Mouse (Mus musculus): ENCODE measurements around the gene Rpp25l.
A peak's percentile ranks its signal among the peaks of the same experiment; 100 is the strongest.
"Not testable (repeated sequence)": the region's sequence is repeated elsewhere in the genome, so short reads cannot be mapped to it uniquely, and the experiment has no call there.

Rpp25l gene

GRCm38 (mm10) chr4:41696930-41697841, 16.1 kb downstream of the Rpp25l start, which contains the start of gene Cntfr:
TSS of gene Cntfr (minus strand) at chr4:41697089.
- DNase-seq (ENCODE audit: inconsistent ontology term) = peak; percentile 65

GRCm38 (mm10) chr4:41696452-41696851, 16.9 kb downstream of the Rpp25l start:
- DNase-seq (ENCODE audit: inconsistent ontology term) = not testable (repeated sequence)

GRCm38 (mm10) chr4:41695800-41696199, 17.5 kb downstream of the Rpp25l start:
- not testable (repeated sequence) for DNase-seq (ENCODE audit: inconsistent ontology term)

GRCm38 (mm10) chr4:41693511-41693910, 19.8 kb downstream of the Rpp25l start:
- not testable (repeated sequence) for DNase-seq (ENCODE audit: inconsistent ontology term)

- not testable (repeated sequence) for DNase-seq (ENCODE audit: inconsistent ontology term)
Measured at GRCm38 (mm10) chr4:41690014-41690413, 23.3 kb downstream of the Rpp25l start.

GRCm38 (mm10) chr4:41688562-41688961, 24.8 kb downstream of the Rpp25l start:
- DNase-seq (ENCODE audit: inconsistent ontology term) = not testable (repeated sequence)

GRCm38 (mm10) chr4:41685882-41686492, 27.3 kb downstream of the Rpp25l start:
- not testable (repeated sequence) for DNase-seq (ENCODE audit: inconsistent ontology term)

GRCm38 (mm10) chr4:41684931-41685453, 28.3 kb downstream of the Rpp25l start:
- not testable (repeated sequence) for DNase-seq (ENCODE audit: inconsistent ontology term)

- DNase-seq (ENCODE audit: inconsistent ontology term) = not testable (repeated sequence)
Measured at GRCm38 (mm10) chr4:41684131-41684930, 29.0 kb downstream of the Rpp25l start.

GRCm38 (mm10) chr4:41683303-41683702, 30.0 kb downstream of the Rpp25l start:
- not testable (repeated sequence) for DNase-seq (ENCODE audit: inconsistent ontology term)

GRCm38 (mm10) chr4:41682789-41683188, 30.5 kb downstream of the Rpp25l start:
- DNase-seq (ENCODE audit: inconsistent ontology term) = peak; percentile 41

- no peak for DNase-seq (ENCODE audit: inconsistent ontology term)
Measured at GRCm38 (mm10) chr4:41681947-41682346, 31.4 kb downstream of the Rpp25l start.

- DNase-seq (ENCODE audit: inconsistent ontology term) = no peak
Measured at GRCm38 (mm10) chr4:41681176-41681575, 32.2 kb downstream of the Rpp25l start.

GRCm38 (mm10) chr4:41679291-41679690, 34.0 kb downstream of the Rpp25l start:
- DNase-seq (ENCODE audit: inconsistent ontology term) = no peak

GRCm38 (mm10) chr4:41678863-41679262, 34.5 kb downstream of the Rpp25l start:
- no peak for DNase-seq (ENCODE audit: inconsistent ontology term)

GRCm38 (mm10) chr4:41677006-41677629, 36.2 kb downstream of the Rpp25l start:
- peak; percentile 80 for DNase-seq (ENCODE audit: inconsistent ontology term)

- no peak for DNase-seq (ENCODE audit: inconsistent ontology term)
Measured at GRCm38 (mm10) chr4:41676248-41677005, 36.9 kb downstream of the Rpp25l start.

- DNase-seq (ENCODE audit: inconsistent ontology term) = no peak
Measured at GRCm38 (mm10) chr4:41673186-41673585, 40.1 kb downstream of the Rpp25l start.

- DNase-seq (ENCODE audit: inconsistent ontology term) = no peak
Measured at GRCm38 (mm10) chr4:41672522-41672963, 40.8 kb downstream of the Rpp25l start.

- peak; percentile 62 for DNase-seq (ENCODE audit: inconsistent ontology term)
Measured at GRCm38 (mm10) chr4:41671963-41672480, 41.3 kb downstream of the Rpp25l start.
